Mouse (Mus musculus) embryonic facial prominence, embryonic 12.5 days (tissue): ENCODE data around the gene Rbm45. TPM values are rescaled to one million over a fixed set of nuclear protein-coding genes. Genes with fewer than 3 reads are reported as not detected.

ENCODE experiments used
- ATAC-seq: fragments of 200-750 bp; cut with Nextera tagmentation; 2 replicates; pipeline ENCODE4 v1.8.0; 2017; ENCODE audit not compliant: insufficient number of reproducible peaks, insufficient read depth, low FRiP score, low TSS enrichment
- H3K27ac ChIP-seq: fragments of 300-500 bp; sonication (generic); 2 replicates; pipeline ENCODE4 v1.5.1; 2016; ENCODE audit warnings: mild to moderate bottlenecking
- H3K27me3 ChIP-seq: fragments of 300-500 bp; sonication (generic); 2 replicates; pipeline ENCODE4 v1.6.1; 2016; ENCODE audit warnings: mild to moderate bottlenecking, moderate library complexity
- H3K36me3 ChIP-seq: fragments of 300-500 bp; sonication (generic); 2 replicates; pipeline ENCODE4 v1.6.1; 2016; ENCODE audit warnings: mild to moderate bottlenecking
- H3K4me1 ChIP-seq: fragments of 300-500 bp; sonication (generic); 2 replicates; pipeline ENCODE4 v1.6.1; 2016
- H3K4me2 ChIP-seq: fragments of 300-500 bp; sonication (generic); replicated peaks from 2 replicates; pipeline ENCODE4 v1.6.1; 2016; ENCODE audit warnings: mild to moderate bottlenecking, moderate library complexity
- H3K4me3 ChIP-seq: fragments of 300-500 bp; sonication (generic); 2 replicates; pipeline ENCODE4 v1.5.1; 2016; ENCODE audit warnings: mild to moderate bottlenecking
- H3K9ac ChIP-seq: fragments of 300-500 bp; sonication (generic); 2 replicates; pipeline ENCODE4 v1.6.1; 2016; ENCODE audit warnings: mild to moderate bottlenecking, moderate library complexity
- H3K9me3 ChIP-seq: fragments of 300-500 bp; sonication (generic); 2 replicates; pipeline ENCODE4 v1.6.1; 2016; ENCODE audit warnings: mild to moderate bottlenecking, moderate library complexity
- WGBS: fragments of 180-500 bp; shearing (Covaris S2); methylation state at CpG from one replicate; pipeline ENCODE4 v1.1.7; 2016; 5-methylcytosine and 5-hydroxymethylcytosine counted together
- polyA plus RNA-seq: library from polyadenylated mRNA; unstranded; fragments of >200 nt; fragmentation: Nextera tagmentation; extraction: Ambion mirVana; gene quantifications from 2 replicates; pipeline ENCODE4 v1.2.1, GENCODE M21; 2016

Rbm45 gene
- polyA plus RNA-seq, 1 experiment from 2014 or later: 17.6 TPM

- H3K4me3 ChIP-seq: peak overlapping the region; percentile 86
- peak overlapping the region; percentile 88 for H3K9ac ChIP-seq
- H3K36me3 ChIP-seq: no peaks in the 10 kb centered on the region
- H3K4me2 ChIP-seq: peak overlapping the region; percentile 85
- no peaks in the 10 kb centered on the region for H3K9me3 ChIP-seq
- 0 out of 2 replicates have a peak overlapping the region, but pooled peaks have one; percentile 57 for H3K27ac ChIP-seq
- 2% methylated on average over 15 of the region's 15 CpGs for WGBS
- H3K27me3 ChIP-seq: peaks cover 9% of the 10 kb centered on the region
- H3K4me1 ChIP-seq: 0 out of 2 replicates have a peak, but pooled peaks cover 6% of the 10 kb centered on the region
- ATAC-seq: no peak; the same call in none of the 2 replicates
Measured at GRCm38 (mm10) chr2:76405596-76406150, 35.9 kb downstream of the Rbm45 start.

- WGBS: under 1% methylated on average over 61 of the region's 89 CpGs
- H3K4me1 ChIP-seq: 0 out of 2 replicates have a peak, but pooled peaks cover 6% of the 10 kb centered on the region
- H3K4me3 ChIP-seq: peak within 1 kb of the TSS; percentile 86
- peak; percentile 88 for ATAC-seq
- peak within 1 kb of the TSS; percentile 85 for H3K4me2 ChIP-seq
- H3K36me3 ChIP-seq: no peaks in the 10 kb centered on the region
- H3K9me3 ChIP-seq: no peaks in the 10 kb centered on the region
- peaks cover 9% of the 10 kb centered on the region for H3K27me3 ChIP-seq
- peak within 1 kb of the TSS; percentile 88 for H3K9ac ChIP-seq
- H3K27ac ChIP-seq: peak within 1 kb of the TSS; percentile 65; the same call in 1 of the 2 replicates
Measured at GRCm38 (mm10) chr2:76406151-76406936, 36.6 kb downstream of the Rbm45 start, which contains the start of gene Osbpl6. Gene Osbpl6 (plus strand): TSS chr2:76406508.

- Histone ChIP-seq H3K4me3 (peak overlapping the region; percentile 86), H3K27ac (peak overlapping the region; percentile 65; the same call in 1 of the 2 replicates), H3K4me1 (0 out of 2 replicates have a peak, but pooled peaks cover 6% of the 10 kb centered on the region), H3K27me3 (peaks cover 9% of the 10 kb centered on the region), H3K36me3 (no peaks in the 10 kb centered on the region), H3K4me2 (peak overlapping the region; percentile 85), H3K9ac (peak overlapping the region; percentile 88), H3K9me3 (no peaks in the 10 kb centered on the region)
- under 1% methylated on average over 49 of the region's 49 CpGs for WGBS
- ATAC-seq: peak; percentile 52
Measured at GRCm38 (mm10) chr2:76406937-76407441, 37.2 kb downstream of the Rbm45 start.

GRCm38 (mm10) chr2:76409526-76409925 lies 39.7 kb downstream of the Rbm45 start:
- H3K27me3 ChIP-seq: peaks cover 2% of the 10 kb centered on the region; the same call in 1 of the 2 replicates
- H3K9me3 ChIP-seq: no peaks in the 10 kb centered on the region
- H3K4me2 ChIP-seq: no peak overlapping the region
- H3K27ac ChIP-seq: no peak overlapping the region
- 0 out of 2 replicates have a peak, but pooled peaks cover 6% of the 10 kb centered on the region for H3K4me1 ChIP-seq
- ATAC-seq: no peak
- no peak overlapping the region for H3K4me3 ChIP-seq
- no peaks in the 10 kb centered on the region for H3K36me3 ChIP-seq
- H3K9ac ChIP-seq: no peak overlapping the region
- 59% methylated on average over 1 of the region's 1 CpGs for WGBS

GRCm38 (mm10) chr2:76409986-76410385 lies 40.2 kb downstream of the Rbm45 start:
- Histone ChIP-seq H3K4me2 (no peak overlapping the region), H3K4me3 (no peak overlapping the region), H3K9ac (no peak overlapping the region), H3K27ac (no peak overlapping the region), H3K27me3 (no peaks in the 10 kb centered on the region), H3K36me3 (no peaks in the 10 kb centered on the region), H3K9me3 (no peaks in the 10 kb centered on the region), H3K4me1 (0 out of 2 replicates have a peak, but pooled peaks cover 6% of the 10 kb centered on the region)
- no peak for ATAC-seq
- WGBS: 85% methylated on average over 2 of the region's 2 CpGs

- Histone ChIP-seq H3K36me3 (no peaks in the 10 kb centered on the region), H3K9ac (no peak overlapping the region), H3K4me3 (no peak overlapping the region), H3K27ac (no peak overlapping the region), H3K4me1 (no peaks in the 10 kb centered on the region), H3K9me3 (no peaks in the 10 kb centered on the region), H3K27me3 (no peaks in the 10 kb centered on the region), H3K4me2 (no peak overlapping the region)
- 57% methylated on average over 2 of the region's 2 CpGs for WGBS
- ATAC-seq: no peak
Measured at GRCm38 (mm10) chr2:76412924-76413323, 43.1 kb downstream of the Rbm45 start.

- no peaks in the 10 kb centered on the region for H3K4me1 ChIP-seq
- no peak overlapping the region for H3K27ac ChIP-seq
- no peak overlapping the region for H3K9ac ChIP-seq
- no peaks in the 10 kb centered on the region for H3K9me3 ChIP-seq
- no peak overlapping the region for H3K4me2 ChIP-seq
- H3K36me3 ChIP-seq: no peaks in the 10 kb centered on the region
- no peaks in the 10 kb centered on the region for H3K27me3 ChIP-seq
- 93% methylated on average over 14 of the region's 14 CpGs for WGBS
- ATAC-seq: no peak
- H3K4me3 ChIP-seq: no peak overlapping the region
Measured at GRCm38 (mm10) chr2:76417446-76418141, 47.8 kb downstream of the Rbm45 start.

- H3K4me1 ChIP-seq: no peaks in the 10 kb centered on the region
- no peaks in the 10 kb centered on the region for H3K27me3 ChIP-seq
- no peak overlapping the region for H3K9ac ChIP-seq
- no peak for ATAC-seq
- H3K4me3 ChIP-seq: no peak overlapping the region
- 94% methylated on average over 3 of the region's 3 CpGs for WGBS
- no peak overlapping the region for H3K4me2 ChIP-seq
- no peak overlapping the region for H3K27ac ChIP-seq
- H3K9me3 ChIP-seq: no peaks in the 10 kb centered on the region
- H3K36me3 ChIP-seq: no peaks in the 10 kb centered on the region
Measured at GRCm38 (mm10) chr2:76418142-76418518, 48.3 kb downstream of the Rbm45 start.

GRCm38 (mm10) chr2:76421411-76421924 lies 51.7 kb downstream of the Rbm45 start:
- Histone ChIP-seq H3K27me3 (no peaks in the 10 kb centered on the region), H3K36me3 (no peaks in the 10 kb centered on the region), H3K9ac (no peak overlapping the region), H3K4me1 (no peaks in the 10 kb centered on the region), H3K4me2 (no peak overlapping the region), H3K9me3 (no peaks in the 10 kb centered on the region), H3K4me3 (no peak overlapping the region), H3K27ac (no peak overlapping the region)
- 67% methylated on average over 6 of the region's 6 CpGs for WGBS
- ATAC-seq: no peak

- H3K9me3 ChIP-seq: no peaks in the 10 kb centered on the region
- peaks cover 6% of the 10 kb centered on the region; the same call in 1 of the 2 replicates for H3K4me1 ChIP-seq
- no peak overlapping the region for H3K4me3 ChIP-seq
- 71% methylated on average over 3 of the region's 3 CpGs for WGBS
- no peak overlapping the region for H3K27ac ChIP-seq
- no peaks in the 10 kb centered on the region for H3K36me3 ChIP-seq
- no peak for ATAC-seq
- H3K27me3 ChIP-seq: no peaks in the 10 kb centered on the region
- H3K4me2 ChIP-seq: no peak overlapping the region
- H3K9ac ChIP-seq: no peak overlapping the region
Measured at GRCm38 (mm10) chr2:76426816-76427215, 57.0 kb downstream of the Rbm45 start.

GRCm38 (mm10) chr2:76429318-76429717 lies 59.5 kb downstream of the Rbm45 start:
- H3K9me3 ChIP-seq: no peaks in the 10 kb centered on the region
- no peak overlapping the region for H3K27ac ChIP-seq
- no peak for ATAC-seq
- H3K4me1 ChIP-seq: peaks cover 9% of the 10 kb centered on the region; the same call in 1 of the 2 replicates
- H3K4me2 ChIP-seq: no peak overlapping the region
- no peaks in the 10 kb centered on the region for H3K27me3 ChIP-seq
- H3K4me3 ChIP-seq: no peak overlapping the region
- no peak overlapping the region for H3K9ac ChIP-seq
- 36% methylated on average over 3 of the region's 3 CpGs for WGBS
- no peaks in the 10 kb centered on the region for H3K36me3 ChIP-seq
